Mouse (Mus musculus) liver, embryonic 14.5 days (tissue): ENCODE data around the gene Klrb1c. TPM values are rescaled to one million over a fixed set of nuclear protein-coding genes. Genes with fewer than 3 reads are reported as not detected.

Source experiments
- ATAC-seq: fragments of 200-750 bp; cut with Nextera tagmentation; 2 replicates; pipeline ENCODE4 v1.8.0; 2017; ENCODE audit warnings: moderate number of reproducible peaks, mild to moderate bottlenecking, moderate library complexity; ENCODE audit not compliant: insufficient read depth
- DNase-seq, 3 experiments: peaks; one replicate each; pipeline ENCODE4 v3.0.0-alpha.2; 2012 to 2013; ENCODE audit warnings: low read depth in 3 of 3, low spot score in 3 of 3
- H3K27ac ChIP-seq: fragments of 300-500 bp; sonication (generic); 2 replicates; pipeline ENCODE4 v1.5.1; 2014; ENCODE audit warnings: moderate library complexity, mild to moderate bottlenecking, control low read depth, inconsistent platforms
- H3K27me3 ChIP-seq: fragments of 300-500 bp; sonication (generic); 2 replicates; pipeline ENCODE4 v1.6.1; 2014; ENCODE audit warnings: mild to moderate bottlenecking, low read length, moderate library complexity; ENCODE audit not compliant: control insufficient read depth, insufficient read depth
- H3K36me3 ChIP-seq: fragments of 300-500 bp; sonication (generic); replicated peaks from 2 replicates; pipeline ENCODE4 v1.6.1; 2014; ENCODE audit warnings: low read depth; ENCODE audit not compliant: control insufficient read depth, insufficient read depth
- H3K4me1 ChIP-seq, 2 experiments: fragments of 200-500 bp in 1 of 2; fragments of 300-500 bp in 1 of 2; sonication (generic) in 1 of 2; replicated peaks; 2 replicates each; pipeline ENCODE4 v1.6.1; 2012 to 2014; ENCODE audit warnings: antibody characterized with exemption in 1 of 2, inconsistent platforms in 1 of 2, low read length in 1 of 2; ENCODE audit not compliant: control insufficient read depth in 2 of 2, insufficient read depth in 2 of 2
- H3K4me2 ChIP-seq: fragments of 300-500 bp; sonication (generic); 2 replicates; pipeline ENCODE4 v1.6.1; 2014; ENCODE audit warnings: low read depth, mild to moderate bottlenecking, control low read depth, moderate library complexity
- H3K4me3 ChIP-seq, 2 experiments: fragments of 200-500 bp in 1 of 2; fragments of 300-500 bp in 1 of 2; sonication (generic) in 1 of 2; 2 replicates each; pipeline ENCODE4 v1.5.1; 2012 to 2014; ENCODE audit warnings: low read depth in 2 of 2, low read length in 2 of 2, mild to moderate bottlenecking in 2 of 2, control low read depth in 1 of 2, inconsistent platforms in 1 of 2, moderate library complexity in 1 of 2; ENCODE audit not compliant: insufficient read depth in 1 of 2
- H3K9ac ChIP-seq: fragments of 300-500 bp; sonication (generic); replicated peaks from 2 replicates; pipeline ENCODE4 v1.6.1; 2014; ENCODE audit warnings: mild to moderate bottlenecking, control low read depth, moderate library complexity
- H3K9me3 ChIP-seq: fragments of 300-500 bp; sonication (generic); 2 replicates; pipeline ENCODE4 v1.6.1; 2016; ENCODE audit warnings: low read length, mixed read lengths; ENCODE audit not compliant: control insufficient read depth
- CTCF ChIP-seq: IDR thresholded peaks from 2 replicates; pipeline ENCODE4 v1.5.1; 2016; ENCODE audit warnings: antibody characterized with exemption, low read depth, control low read depth
- EP300 ChIP-seq: IDR thresholded peaks from 2 replicates; pipeline ENCODE4 v1.6.1; 2016; ENCODE audit warnings: antibody characterized with exemption, low read depth
- WGBS: fragments of 180-500 bp; shearing (Covaris S2); extraction: QIAGEN DNeasy Blood & Tissue Kit; methylation state at CpG from one replicate; pipeline ENCODE4 v1.1.7; 2014; ENCODE audit not compliant: insufficient replicate concordance; 5-methylcytosine and 5-hydroxymethylcytosine counted together
- polyA plus RNA-seq, 2 experiments: library from polyadenylated mRNA; depleted of rRNA in 1 of 2; stranded (reverse) in 1 of 2; unstranded in 1 of 2; fragments of >200 nt; fragmentation: Nextera tagmentation in 1 of 2; extraction: Ambion mirVana in 1 of 2; gene quantifications; 2 replicates each; pipeline versions ENCODE4 v1.2.1 to v1.2.3; 2012 to 2014

Gene Klrb1c
- polyA plus RNA-seq, 2 experiments, result 0.09 to 0.25 TPM

DNA sequence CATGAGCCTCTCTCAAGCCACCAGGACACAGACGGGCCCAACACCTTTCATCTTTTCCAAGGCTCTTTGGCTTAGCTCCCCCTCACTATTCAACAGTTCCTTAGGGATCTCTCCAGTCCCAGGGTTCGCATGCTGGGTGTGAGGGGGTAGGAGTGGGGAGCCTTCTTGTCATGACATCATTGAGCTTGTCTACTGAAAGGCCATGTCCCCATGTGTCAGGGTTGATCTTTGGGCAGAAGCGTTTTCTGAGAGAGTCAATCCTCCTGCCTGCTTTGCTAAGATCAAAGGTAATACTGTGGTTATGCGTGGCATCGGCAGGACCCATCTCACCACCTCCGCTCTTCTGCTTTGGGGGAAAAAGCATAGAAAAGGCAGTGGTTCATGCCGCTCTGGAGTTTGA is 51.6 kb downstream of the Klrb1c start:
- WGBS, result 69% methylated on average over 7 of the region's 7 CpGs
- ATAC-seq, result no peak
- H3K36me3 ChIP-seq, result no peaks in the 10 kb centered on the region

DNA sequence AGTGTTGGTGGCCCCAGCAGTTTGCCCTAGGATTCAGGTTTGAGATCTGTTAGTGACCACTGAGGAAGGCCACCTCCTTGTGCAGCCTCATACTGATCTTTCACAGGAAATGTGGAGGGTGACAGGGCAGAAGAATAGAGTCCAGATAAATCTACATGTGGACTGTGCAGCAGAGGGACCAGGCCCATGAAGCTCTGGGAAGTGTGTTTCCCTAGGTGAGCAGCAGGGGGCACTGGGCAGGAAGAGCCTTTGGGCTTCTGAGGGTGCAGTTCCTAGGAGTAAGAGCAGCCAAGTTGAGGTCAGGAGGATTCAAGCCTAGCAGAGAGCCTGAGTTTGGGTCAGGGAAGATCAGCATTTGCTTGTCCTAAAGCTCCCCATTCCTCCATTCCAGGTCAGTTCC is 52.9 kb downstream of the Klrb1c start:
- no peak for ATAC-seq
- no peaks in the 10 kb centered on the region for H3K4me1 ChIP-seq
- no peaks in the 10 kb centered on the region for H3K36me3 ChIP-seq
- no peak for DNase-seq
- no peak overlapping the region for H3K4me2 ChIP-seq
- no peaks in the 10 kb centered on the region for H3K27me3 ChIP-seq
- no peak overlapping the region for H3K9ac ChIP-seq
- no peak overlapping the region for H3K27ac ChIP-seq
- TF ChIP-seq CTCF (peak; percentile 63), EP300 (no peak)
- no peak overlapping the region for H3K4me3 ChIP-seq
- no peaks in the 10 kb centered on the region for H3K9me3 ChIP-seq

More for the DNA sequence above, 51.6 kb downstream of the Klrb1c start:
- H3K4me3 ChIP-seq, result no peak overlapping the region
- H3K27ac ChIP-seq, result no peak overlapping the region
- TF ChIP-seq EP300 (no peak), CTCF (no peak)
- H3K27me3 ChIP-seq, result no peaks in the 10 kb centered on the region
- H3K9me3 ChIP-seq, result no peaks in the 10 kb centered on the region
- DNase-seq, result no peak
- no peak overlapping the region for H3K4me2 ChIP-seq
- H3K9ac ChIP-seq, result no peak overlapping the region
- H3K4me1 ChIP-seq, result no peaks in the 10 kb centered on the region

GRCm38 (mm10) chr6:128734896-128735295 is 54.1 kb downstream of the Klrb1c start:
- Histone ChIP-seq H3K9me3 (no peaks in the 10 kb centered on the region), H3K4me3 (no peak overlapping the region), H3K36me3 (no peaks in the 10 kb centered on the region), H3K4me1 (no peaks in the 10 kb centered on the region), H3K27ac (no peak overlapping the region), H3K9ac (no peak overlapping the region), H3K4me2 (no peak overlapping the region), H3K27me3 (no peaks in the 10 kb centered on the region)
- no peak for DNase-seq
- TF ChIP-seq CTCF, result no peak
- no peak for TF ChIP-seq EP300
- no peak for ATAC-seq

- DNase-seq (no peak), ATAC-seq (no peak)
- H3K9ac ChIP-seq, result no peak overlapping the region
- no peak overlapping the region for H3K4me2 ChIP-seq
- no peaks in the 10 kb centered on the region for H3K27me3 ChIP-seq
- H3K36me3 ChIP-seq, result no peaks in the 10 kb centered on the region
- H3K27ac ChIP-seq, result no peak overlapping the region
- H3K4me3 ChIP-seq, result no peak overlapping the region
- TF ChIP-seq CTCF (no peak), EP300 (no peak)
- no peaks in the 10 kb centered on the region for H3K4me1 ChIP-seq
- WGBS, result 27% methylated on average over 5 of the region's 5 CpGs
- no peaks in the 10 kb centered on the region for H3K9me3 ChIP-seq
Observed at GRCm38 (mm10) chr6:128733908-128734679, 54.9 kb downstream of the Klrb1c start.

DNA sequence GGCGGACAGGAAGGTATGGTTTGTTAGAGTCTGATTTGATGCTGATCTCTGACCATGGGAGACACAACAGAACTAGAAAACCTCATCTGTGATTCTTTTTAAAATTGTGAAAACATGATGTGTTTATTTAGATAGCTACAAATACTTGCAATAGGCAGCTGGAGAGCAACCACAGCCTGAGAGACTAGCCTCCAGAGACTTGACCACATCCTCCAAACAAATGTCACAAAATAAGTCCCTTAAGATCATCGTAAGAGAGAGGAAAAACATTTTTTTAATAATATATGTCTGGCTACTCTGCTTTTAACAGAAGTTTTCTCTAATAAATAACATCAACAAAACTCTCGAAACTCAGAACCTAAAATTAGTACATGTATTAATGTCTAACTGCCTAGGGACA is 57.0 kb downstream of the Klrb1c start:
- H3K9me3 ChIP-seq, result no peaks in the 10 kb centered on the region
- DNase-seq (no peak), ATAC-seq (no peak)
- TF ChIP-seq CTCF (no peak), EP300 (no peak)
- no peak overlapping the region for H3K4me2 ChIP-seq
- H3K27me3 ChIP-seq, result no peaks in the 10 kb centered on the region
- no peaks in the 10 kb centered on the region for H3K36me3 ChIP-seq
- 43% methylated on average over 3 of the region's 3 CpGs for WGBS
- no peak overlapping the region for H3K4me3 ChIP-seq
- no peak overlapping the region for H3K27ac ChIP-seq
- H3K4me1 ChIP-seq, result no peaks in the 10 kb centered on the region
- H3K9ac ChIP-seq, result no peak overlapping the region

Other genes with a start within 250 kb of the Klrb1c start
- 4.0 and 7.9 TPM in 2 replicates for gene A2ml1, start 207.6 kb downstream of the Klrb1c start, polyA plus RNA-seq (2012; rRNA removed)
- gene A2ml1, start 207.6 kb downstream of the Klrb1c start, polyA plus RNA-seq (2014; fragmentation: Nextera tagmentation; extraction: Ambion mirVana), result 12.7 and 13.1 TPM in 2 replicates
- gene Klrb1a, start 165.7 kb downstream of the Klrb1c start, polyA plus RNA-seq (2012; rRNA removed), result 0.03 and 0.11 TPM in 2 replicates
- 0.14 and 0.55 TPM in 2 replicates for gene Klrb1a, start 165.7 kb downstream of the Klrb1c start, polyA plus RNA-seq (2014; fragmentation: Nextera tagmentation; extraction: Ambion mirVana)
- gene Clec2h, start 126.8 kb downstream of the Klrb1c start, polyA plus RNA-seq (2012; rRNA removed), result 0.06 and 0.07 TPM in 2 replicates
- 0.14 TPM in 1 of 2 replicates, not detected in the other for gene Clec2h, start 126.8 kb downstream of the Klrb1c start, polyA plus RNA-seq (2014; fragmentation: Nextera tagmentation; extraction: Ambion mirVana)
- not detected in 2 replicates for gene Klrb1, start 66.2 kb downstream of the Klrb1c start, polyA plus RNA-seq (2012; rRNA removed)
- gene Klrb1, start 66.2 kb downstream of the Klrb1c start, polyA plus RNA-seq (2014; fragmentation: Nextera tagmentation; extraction: Ambion mirVana), result not detected in 2 replicates
- gene Gm44511, start 37.1 kb upstream of the Klrb1c start, polyA plus RNA-seq (2012; rRNA removed), result not detected in 2 replicates
- gene Gm44511, start 37.1 kb upstream of the Klrb1c start, polyA plus RNA-seq (2014; fragmentation: Nextera tagmentation; extraction: Ambion mirVana), result not detected in 2 replicates
- gene Klrb1b, start 37.1 kb upstream of the Klrb1c start, polyA plus RNA-seq (2012; rRNA removed), result 0.08 and 0.18 TPM in 2 replicates
- 0.13 TPM in 1 of 2 replicates, not detected in the other for gene Klrb1b, start 37.1 kb upstream of the Klrb1c start, polyA plus RNA-seq (2014; fragmentation: Nextera tagmentation; extraction: Ambion mirVana)
- 0.09 and 0.10 TPM in 2 replicates for gene Clec2i, start 98.4 kb upstream of the Klrb1c start, polyA plus RNA-seq (2012; rRNA removed)
- 0.08 TPM in 1 of 2 replicates, not detected in the other for gene Clec2i, start 98.4 kb upstream of the Klrb1c start, polyA plus RNA-seq (2014; fragmentation: Nextera tagmentation; extraction: Ambion mirVana)
- 2.4 and 5.0 TPM in 2 replicates for gene BC035044, start 101.9 kb upstream of the Klrb1c start, polyA plus RNA-seq (2012; rRNA removed)
- gene BC035044, start 101.9 kb upstream of the Klrb1c start, polyA plus RNA-seq (2014; fragmentation: Nextera tagmentation; extraction: Ambion mirVana), result 5.4 and 10.6 TPM in 2 replicates
- not detected in 2 replicates for gene Clec2g, start 145.2 kb upstream of the Klrb1c start, polyA plus RNA-seq (2012; rRNA removed)
- gene Clec2g, start 145.2 kb upstream of the Klrb1c start, polyA plus RNA-seq (2014; fragmentation: Nextera tagmentation; extraction: Ambion mirVana), result not detected in 2 replicates